Mouse (Mus musculus) brown adipose tissue, adult 24 weeks (tissue): ENCODE measurements around the gene Spats2. TPM values are rescaled to one million over a fixed set of nuclear protein-coding genes. Genes with fewer than 3 reads are reported as not detected.
"Not testable (repeated sequence)": the region's sequence is repeated elsewhere in the genome, so short reads cannot be mapped to it uniquely, and the experiment has no call there.

Experiments
- H3K27ac ChIP-seq: fragments of 200-500 bp; replicated peaks from 2 replicates; pipeline ENCODE4 v1.5.1; 2012; ENCODE audit warnings: low read depth, mild to moderate bottlenecking, low read length
- H3K4me1 ChIP-seq: fragments of 200-500 bp; 2 replicates; pipeline ENCODE4 v1.6.1; 2012; ENCODE audit warnings: low read length, mixed read lengths; ENCODE audit not compliant: control insufficient read depth, insufficient read depth, insufficient read length
- H3K4me3 ChIP-seq: fragments of 200-500 bp; 2 replicates; pipeline ENCODE4 v1.5.1; 2012; ENCODE audit warnings: low read depth, mild to moderate bottlenecking, low read length, moderate library complexity; ENCODE audit not compliant: insufficient read depth
- polyA plus RNA-seq: library from polyadenylated mRNA; stranded (reverse); fragments of >200 nt; gene quantifications from 2 replicates; pipeline ENCODE4 v1.2.4, GENCODE M21; 2012; ENCODE audit not compliant: missing spikeins, insufficient read depth, insufficient read length

Gene Spats2
- polyA plus RNA-seq, 1 experiment = 10.9 TPM

GRCm38 (mm10) chr15:99151324-99151723, 25.6 kb downstream of the Spats2 start:
- H3K4me1 ChIP-seq = no peaks in the 10 kb centered on the region
- H3K4me3 ChIP-seq = no peak overlapping the region
- no peak overlapping the region for H3K27ac ChIP-seq

- H3K4me3 ChIP-seq = no peak overlapping the region
These were observed 27.8 kb downstream of the Spats2 start for GRCm38 (mm10) chr15:99153466-99153865.

DNA sequence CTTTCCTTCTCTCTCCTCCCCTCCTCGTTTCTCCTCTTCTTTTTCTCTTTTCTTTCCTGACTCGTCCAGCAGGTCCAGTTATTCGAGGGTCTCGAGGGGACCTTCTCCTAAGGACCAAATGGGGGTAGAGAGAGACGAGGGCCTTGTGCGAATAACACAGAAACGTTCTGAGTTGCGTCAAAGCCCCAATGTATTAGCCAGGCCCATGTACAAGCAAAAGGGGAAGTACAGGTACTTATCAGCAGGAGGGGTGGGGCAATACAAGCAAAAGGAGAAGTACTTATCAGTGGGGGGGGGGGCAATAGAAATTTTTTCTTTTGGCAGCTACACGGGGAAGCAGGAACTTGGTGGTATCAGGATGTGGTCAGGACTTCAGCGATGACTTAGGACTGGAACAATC, 28.8 kb downstream of the Spats2 start:
- not testable (repeated sequence) for H3K4me1 ChIP-seq, H3K4me3 ChIP-seq, H3K27ac ChIP-seq

More at GRCm38 (mm10) chr15:99153466-99153865, 27.8 kb downstream of the Spats2 start:
- no peak overlapping the region for H3K27ac ChIP-seq
- no peaks in the 10 kb centered on the region for H3K4me1 ChIP-seq

- Histone ChIP-seq H3K4me1 (no peaks in the 10 kb centered on the region), H3K27ac (no peak overlapping the region), H3K4me3 (no peak overlapping the region)
These were observed 38.0 kb downstream of the Spats2 start for GRCm38 (mm10) chr15:99163512-99164365.

DNA sequence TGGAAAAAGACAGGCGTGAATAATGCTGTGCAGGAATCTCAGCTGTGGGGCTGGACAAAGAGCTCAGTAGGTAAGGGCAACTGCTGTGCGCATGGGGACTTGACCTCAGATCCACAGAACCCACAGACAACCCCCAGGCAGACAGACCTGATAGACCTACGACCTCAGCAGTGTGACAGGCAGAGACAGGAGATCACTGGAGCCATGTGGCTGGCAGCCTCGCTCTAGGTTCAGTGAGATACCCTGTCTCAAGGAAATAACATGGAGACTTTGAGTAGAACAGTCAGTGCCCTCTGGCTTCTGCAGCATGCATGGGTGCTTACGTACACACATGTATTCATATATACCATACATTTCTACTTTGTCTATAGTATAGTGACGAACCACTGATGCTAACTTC, 46.4 kb downstream of the Spats2 start:
- no peak overlapping the region for H3K27ac ChIP-seq
- H3K4me1 ChIP-seq = no peaks in the 10 kb centered on the region
- H3K4me3 ChIP-seq = no peak overlapping the region

DNA sequence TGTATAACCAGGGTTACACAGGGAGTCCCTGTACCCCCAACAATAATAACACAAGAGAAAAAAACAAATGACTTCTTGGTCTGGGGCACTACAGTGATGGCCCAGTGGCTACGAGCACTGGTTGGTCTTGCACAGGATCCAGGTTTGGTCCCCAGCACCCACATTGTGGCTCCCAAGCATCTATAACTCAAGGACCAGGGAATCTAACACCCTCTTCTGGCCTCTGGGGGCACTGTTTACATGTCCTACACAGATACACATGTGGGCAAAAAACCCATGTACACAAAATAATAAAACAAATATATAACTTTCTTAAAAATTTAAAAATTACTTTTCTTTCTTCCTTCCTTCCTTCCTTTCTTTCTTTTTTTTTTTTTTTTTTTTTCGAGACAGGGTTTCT, 53.9 kb downstream of the Spats2 start:
- Histone ChIP-seq H3K4me1 (no peaks in the 10 kb centered on the region), H3K27ac (no peak overlapping the region), H3K4me3 (no peak overlapping the region)

GRCm38 (mm10) chr15:99184217-99184914, 58.6 kb downstream of the Spats2 start:
- no peak overlapping the region for H3K4me3 ChIP-seq
- no peak overlapping the region for H3K27ac ChIP-seq
- H3K4me1 ChIP-seq = no peaks in the 10 kb centered on the region

- Histone ChIP-seq H3K4me3 (no peak overlapping the region), H3K27ac (no peak overlapping the region)
These were observed 68.6 kb downstream of the Spats2 start for GRCm38 (mm10) chr15:99194358-99194757.

GRCm38 (mm10) chr15:99195043-99195442, 69.3 kb downstream of the Spats2 start:
- Histone ChIP-seq H3K4me1 (no peaks in the 10 kb centered on the region), H3K4me3 (no peak overlapping the region), H3K27ac (no peak overlapping the region)

More at GRCm38 (mm10) chr15:99194358-99194757, 68.6 kb downstream of the Spats2 start:
- H3K4me1 ChIP-seq = no peaks in the 10 kb centered on the region

GRCm38 (mm10) chr15:99198761-99199160, 73.0 kb downstream of the Spats2 start:
- Histone ChIP-seq H3K4me1 (no peaks in the 10 kb centered on the region), H3K27ac (no peak overlapping the region), H3K4me3 (no peak overlapping the region)

GRCm38 (mm10) chr15:99205959-99206358, 80.2 kb downstream of the Spats2 start:
- H3K4me3 ChIP-seq = no peak overlapping the region
- H3K4me1 ChIP-seq = no peaks in the 10 kb centered on the region
- no peak overlapping the region for H3K27ac ChIP-seq

- H3K4me1 ChIP-seq = no peaks in the 10 kb centered on the region
- H3K27ac ChIP-seq = no peak overlapping the region
- no peak overlapping the region for H3K4me3 ChIP-seq
These were observed 87.5 kb downstream of the Spats2 start for GRCm38 (mm10) chr15:99213183-99213582.

DNA sequence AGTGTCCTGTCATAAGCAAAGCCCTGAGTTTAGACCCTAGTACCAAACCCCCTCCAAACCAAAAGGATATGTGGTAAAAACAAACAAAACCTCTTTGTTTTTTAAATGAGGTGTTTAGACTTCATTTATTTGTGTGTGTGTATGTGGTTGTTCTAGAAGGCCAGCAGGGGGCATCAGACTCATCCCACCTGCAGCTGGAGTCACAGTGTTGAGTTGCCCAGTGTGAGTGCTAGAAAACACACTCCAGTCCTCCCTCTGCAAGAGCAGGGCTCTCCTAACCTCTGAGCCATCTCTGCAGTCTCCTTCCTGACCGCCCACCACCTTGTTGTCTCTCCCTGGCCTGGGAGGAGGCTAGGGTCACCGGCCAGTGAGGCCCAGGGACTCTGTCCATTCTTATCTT, 89.2 kb downstream of the Spats2 start:
- no peak overlapping the region for H3K4me3 ChIP-seq

DNA sequence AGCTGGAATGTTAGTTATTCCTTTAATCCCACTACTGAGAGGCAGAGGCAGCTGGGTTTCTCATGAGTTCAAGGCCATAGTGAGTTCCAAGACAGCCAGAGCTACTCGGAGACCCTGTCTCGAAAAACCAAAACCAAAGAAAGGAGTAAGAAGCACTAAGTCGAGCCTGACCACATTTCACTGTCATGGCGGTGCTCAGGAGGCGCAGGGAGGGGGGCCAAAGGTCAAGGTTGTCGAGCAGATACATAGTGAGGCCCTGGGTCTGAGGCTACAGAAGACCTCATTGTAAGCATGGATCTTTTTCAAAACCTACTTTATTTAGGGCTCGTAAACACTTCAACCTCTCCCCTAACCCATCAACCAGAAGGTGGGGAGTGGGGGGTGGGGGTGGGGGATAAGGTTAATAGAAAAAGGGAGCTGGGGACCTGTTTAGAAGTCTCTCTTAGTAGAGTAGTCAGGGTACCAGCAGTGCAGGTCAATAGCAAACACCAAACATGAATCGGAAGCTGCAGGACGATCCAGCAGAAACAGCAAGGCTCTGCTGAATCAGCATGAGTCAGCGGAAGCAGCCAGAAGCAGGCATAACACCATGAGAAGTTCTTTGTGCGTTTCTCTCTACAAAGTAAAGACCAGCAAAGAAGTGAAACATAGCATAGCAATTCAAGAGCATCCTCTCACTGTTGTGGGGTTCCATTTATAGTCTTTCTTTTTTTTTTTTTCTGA, 90.2 kb downstream of the Spats2 start:
- Histone ChIP-seq H3K27ac (no peak overlapping the region), H3K4me3 (no peak overlapping the region), H3K4me1 (no peaks in the 10 kb centered on the region)

More for the DNA sequence above, 89.2 kb downstream of the Spats2 start:
- Histone ChIP-seq H3K27ac (no peak overlapping the region), H3K4me1 (no peaks in the 10 kb centered on the region)

DNA sequence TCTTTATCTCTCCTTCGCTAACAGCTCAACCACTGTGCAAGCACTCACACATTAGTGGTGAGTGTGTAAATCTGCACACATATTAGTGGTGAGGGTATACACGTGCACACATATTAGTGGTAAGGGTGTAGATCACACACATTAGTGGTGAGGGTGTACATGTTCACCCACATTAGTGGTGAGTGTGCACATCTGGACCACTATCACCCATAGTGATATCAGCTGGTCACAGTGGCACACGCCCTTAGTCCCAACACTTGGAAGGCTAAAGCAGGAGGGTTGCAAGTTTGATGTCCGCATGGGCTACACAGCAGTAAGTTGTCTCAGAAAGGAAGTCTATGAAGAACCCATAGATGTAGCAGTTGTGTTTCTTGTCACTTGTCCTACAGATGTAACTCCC, 91.9 kb downstream of the Spats2 start:
- Histone ChIP-seq H3K27ac (no peak overlapping the region), H3K4me3 (no peak overlapping the region), H3K4me1 (no peaks in the 10 kb centered on the region)
